Mouse (Mus musculus): ENCODE data around the gene Cspg5. TPM values are rescaled to one million over a fixed set of nuclear protein-coding genes. Genes with fewer than 3 reads are reported as not detected.
A peak's percentile ranks its signal among the peaks of the same experiment; 100 is the strongest.

The Cspg5 gene
- total RNA-seq, 1 experiment from 2014 or later, result 26.6 TPM

GRCm38 (mm10) chr9:110255407-110256019 lies 11.9 kb downstream of the Cspg5 start:
- no peak for DNase-seq

- DNase-seq, result no peak
Measured at GRCm38 (mm10) chr9:110258646-110259045, 15.1 kb downstream of the Cspg5 start.

- DNase-seq, result no peak
Measured at GRCm38 (mm10) chr9:110259118-110259517, 15.5 kb downstream of the Cspg5 start.

GRCm38 (mm10) chr9:110263181-110263580 lies 19.6 kb downstream of the Cspg5 start:
- no peak for DNase-seq

GRCm38 (mm10) chr9:110264991-110265390 lies 21.4 kb downstream of the Cspg5 start:
- DNase-seq, result no peak

GRCm38 (mm10) chr9:110268416-110268815 lies 24.8 kb downstream of the Cspg5 start:
- DNase-seq, result no peak

- no peak for DNase-seq
Measured at GRCm38 (mm10) chr9:110272330-110272729, 28.7 kb downstream of the Cspg5 start.

GRCm38 (mm10) chr9:110273507-110273906 lies 29.9 kb downstream of the Cspg5 start:
- no peak for DNase-seq

- no peak for DNase-seq
Measured at GRCm38 (mm10) chr9:110275882-110276281, 32.3 kb downstream of the Cspg5 start.

GRCm38 (mm10) chr9:110277431-110277881 lies 33.9 kb downstream of the Cspg5 start:
- peak; percentile 64 for DNase-seq

GRCm38 (mm10) chr9:110284075-110284697 lies 40.6 kb downstream of the Cspg5 start:
- no peak for DNase-seq

GRCm38 (mm10) chr9:110287321-110287924 lies 43.8 kb downstream of the Cspg5 start:
- no peak for DNase-seq

GRCm38 (mm10) chr9:110293254-110293718 lies 49.7 kb downstream of the Cspg5 start:
- no peak for DNase-seq

GRCm38 (mm10) chr9:110293873-110294415 lies 50.4 kb downstream of the Cspg5 start:
- no peak for DNase-seq

GRCm38 (mm10) chr9:110294786-110295185 lies 51.2 kb downstream of the Cspg5 start:
- DNase-seq, result no peak

GRCm38 (mm10) chr9:110296867-110297627 lies 53.5 kb downstream of the Cspg5 start:
- DNase-seq, result peak; percentile 81

GRCm38 (mm10) chr9:110304516-110304915 lies 60.9 kb downstream of the Cspg5 start:
- no peak for DNase-seq

- DNase-seq, result peak; percentile 85
Measured at GRCm38 (mm10) chr9:110304969-110305651, 61.5 kb downstream of the Cspg5 start, which contains the start of gene Elp6. Gene Elp6 (plus strand): TSS chr9:110305173.

- DNase-seq, result no peak
Measured at GRCm38 (mm10) chr9:110306371-110306770, 62.8 kb downstream of the Cspg5 start.
